Mouse (Mus musculus) thymus, adult 2 months (tissue): ENCODE data around the gene Nmur1.

Experiments
- CTCF ChIP-seq: fragments of 200-500 bp; IDR thresholded peaks from 2 replicates; pipeline ENCODE4 v1.5.1; 2012; ENCODE audit warnings: mild to moderate bottlenecking, control low read depth, low read length, moderate library complexity, borderline replicate concordance; ENCODE audit not compliant: control insufficient read depth, poor library complexity, insufficient read depth; ENCODE audit errors: extremely low read depth
- POLR2A ChIP-seq: fragments of 200-500 bp; IDR thresholded peaks from 2 replicates; pipeline ENCODE4 v1.6.1; 2012; ENCODE audit warnings: mild to moderate bottlenecking, low read length, control low read depth, moderate library complexity; ENCODE audit not compliant: control insufficient read depth, poor library complexity, insufficient read depth; ENCODE audit errors: extremely low read depth

DNA sequence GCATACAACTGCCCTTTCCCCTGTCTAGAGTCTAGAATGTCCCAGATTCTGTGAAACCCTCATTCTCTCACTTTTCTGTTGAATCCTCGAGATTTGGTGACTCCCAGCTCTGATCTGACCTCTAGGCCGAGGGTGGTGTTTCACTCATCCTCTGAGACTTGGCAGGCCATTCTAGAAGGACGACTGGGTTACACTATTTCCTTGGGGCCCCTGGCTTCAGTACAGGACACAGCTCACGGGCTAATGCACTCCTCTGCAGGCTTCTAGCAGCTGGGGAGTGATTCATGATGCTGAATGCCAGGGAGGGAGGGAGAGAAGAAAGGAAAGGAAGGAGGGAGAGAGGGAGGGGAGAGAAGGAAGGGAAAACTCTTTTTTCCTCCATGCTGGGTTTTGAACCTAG, 22.2 kb upstream of the Nmur1 start:
- TF ChIP-seq POLR2A = no peak
- TF ChIP-seq CTCF = no peak
